Mouse (Mus musculus) MEL (cell line): ENCODE measurements at regions not wholly inside any gene's neighbourhood (a gene's known extent, or its start where the extent isn't known, plus 50 kb on each side); places are given as distances from the start of the nearest gene placed in this dataset.

Experiments used
- CHD1 ChIP-seq: IDR thresholded peaks from 2 replicates; pipeline ENCODE4 v1.6.1; 2012; ENCODE audit warnings: low read depth, mild to moderate bottlenecking, inconsistent platforms, low read length, improper control_type of control experiment
- CTCF ChIP-seq, 3 experiments: IDR thresholded peaks in 2 of 3; conservative IDR thresholded peaks in 1 of 3; 2 replicates each; pipeline ENCODE4 v1.5.1; 2011 to 2012; ENCODE audit warnings: low read length in 3 of 3, low read depth in 2 of 3, mild to moderate bottlenecking in 2 of 3, improper control_type of control experiment in 1 of 3, inconsistent platforms in 1 of 3, mixed read lengths in 1 of 3, moderate library complexity in 1 of 3; ENCODE audit not compliant: control insufficient read depth in 1 of 3, insufficient read depth in 1 of 3, poor library complexity in 1 of 3, severe bottlenecking in 1 of 3
- EP300 ChIP-seq, 2 experiments: IDR thresholded peaks; 2 replicates each; pipeline ENCODE4 v1.6.1; 2011; ENCODE audit warnings: improper control_type of control experiment in 2 of 2, low read length in 2 of 2, low read depth in 1 of 2, mild to moderate bottlenecking in 1 of 2
- POLR2AphosphoS2 ChIP-seq: IDR thresholded peaks from 2 replicates; pipeline ENCODE4 v1.6.1; 2011; ENCODE audit warnings: low read length, improper control_type of control experiment

DNA sequence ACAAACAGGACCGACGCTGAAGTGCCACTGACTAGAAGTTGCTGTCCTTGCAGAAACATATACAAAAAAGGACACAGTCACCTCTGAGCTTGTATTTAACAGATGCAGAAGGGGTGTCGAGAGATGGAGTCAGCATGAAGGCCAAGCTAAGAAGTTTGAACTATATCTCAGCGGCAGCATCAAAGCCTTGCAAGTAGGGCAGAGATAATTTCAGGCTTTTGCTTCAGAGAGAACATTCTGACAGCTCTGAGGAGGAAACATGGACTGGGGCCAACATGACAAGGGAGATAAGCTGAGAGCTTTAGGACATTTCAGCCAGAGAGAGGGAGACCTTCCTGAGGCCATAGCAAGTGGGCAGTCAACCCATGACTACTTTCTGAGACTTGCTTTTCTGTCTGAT, 856.7 kb downstream of the Epha4 start:
- no peak for TF ChIP-seq CTCF (IDR thresholded peaks at IDR 0.05 in 2 of 3, conservative IDR thresholded peaks at IDR 0.05 in 1 of 3; ENCODE audit: control insufficient read depth in 1 of 3, insufficient read depth in 1 of 3, low read depth in 2 of 3, low read length in 3 of 3, poor library complexity in 1 of 3, severe bottlenecking in 1 of 3)
- no peak for TF ChIP-seq EP300 (IDR thresholded peaks at IDR 0.05; ENCODE audit: low read depth in 1 of 2, low read length in 2 of 2)
- TF ChIP-seq CHD1: no peak
- no peak for TF ChIP-seq POLR2AphosphoS2
